Mouse (Mus musculus) layer of hippocampus, postnatal 10 days (tissue): ENCODE measurements at regions not wholly inside any gene's neighbourhood (a gene's known extent, or its start where the extent isn't known, plus 50 kb on each side); places are given as distances from the start of the nearest gene placed in this dataset.

Experiments
- DNase-seq, 2 experiments: peaks; one replicate each; pipeline ENCODE4 v3.0.0; 2021; ENCODE audit warnings: low spot score in 2 of 2

DNA sequence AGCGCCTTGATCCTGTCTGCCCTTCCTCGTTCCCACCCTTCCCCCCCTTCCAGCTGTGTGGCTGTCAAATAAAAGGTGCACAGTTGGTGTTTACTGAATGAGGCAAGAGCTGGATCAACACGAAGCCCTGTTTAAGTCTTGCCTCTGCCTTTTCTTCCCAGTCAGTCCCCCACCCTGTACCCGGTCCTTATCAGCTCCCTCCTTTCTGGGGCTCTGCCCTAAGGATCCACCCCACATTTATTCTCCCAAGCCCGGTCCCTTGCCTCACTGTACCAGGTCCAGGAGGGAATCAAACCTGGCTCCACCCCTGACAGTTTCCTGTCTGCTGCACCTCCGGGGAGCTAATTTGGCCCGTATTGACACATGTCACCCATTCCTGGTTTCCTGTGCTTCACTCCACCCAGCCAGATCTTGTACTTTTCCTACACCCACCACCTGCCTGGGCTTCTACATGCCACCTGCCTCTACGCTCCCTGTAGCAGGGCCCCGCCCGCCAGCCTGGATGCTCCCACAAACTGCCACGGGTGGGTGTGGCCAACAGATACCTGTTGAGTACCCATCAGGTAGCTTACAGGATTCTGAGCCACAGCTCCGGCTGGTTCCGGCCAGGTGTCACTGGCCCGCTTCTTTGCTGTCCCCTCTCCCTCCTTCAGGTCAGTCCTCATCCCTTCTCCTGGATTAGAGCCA, 76.4 kb downstream of the Zfp169 start:
- DNase-seq = no peak
